Mouse (Mus musculus): ENCODE measurements around the gene Cd8b1. TPM values are rescaled to one million over a fixed set of nuclear protein-coding genes. Genes with fewer than 3 reads are reported as not detected.
"Not testable (repeated sequence)": the region's sequence is repeated elsewhere in the genome, so short reads cannot be mapped to it uniquely, and the experiment has no call there.

The Cd8b1 gene
- polyA plus RNA-seq, 1 experiment from 2014 or later: not detected

- Histone ChIP-seq H3K27me3 (replicated peaks) (no peaks in the 10 kb centered on the region), H3K4me2 (no peak overlapping the region), H3K4me3 (no peak overlapping the region), H3K27ac (ENCODE audit: poor library complexity, severe bottlenecking) (no peak overlapping the region), H3K36me3 (no peaks in the 10 kb centered on the region), H3K9ac (no peak overlapping the region), H3K9me3 (replicated peaks) (no peaks in the 10 kb centered on the region), H3K4me1 (replicated peaks) (no peaks in the 10 kb centered on the region)
- WGBS: 79% methylated on average over 6 of the region's 6 CpGs
- no peak for ATAC-seq (ENCODE audit: insufficient number of reproducible peaks, low FRiP score)
Measured at GRCm38 (mm10) chr6:71329881-71330280, 7.3 kb downstream of the Cd8b1 start.

- no peak for ATAC-seq (ENCODE audit: insufficient number of reproducible peaks, low FRiP score)
- Histone ChIP-seq H3K27ac (ENCODE audit: poor library complexity, severe bottlenecking) (no peak overlapping the region), H3K27me3 (replicated peaks) (no peaks in the 10 kb centered on the region), H3K9ac (no peak overlapping the region), H3K9me3 (replicated peaks) (no peaks in the 10 kb centered on the region), H3K36me3 (no peaks in the 10 kb centered on the region), H3K4me1 (replicated peaks) (no peaks in the 10 kb centered on the region), H3K4me2 (no peak overlapping the region), H3K4me3 (no peak overlapping the region)
- WGBS: 72% methylated on average over 7 of the region's 7 CpGs
Measured at GRCm38 (mm10) chr6:71330486-71330885, 7.9 kb downstream of the Cd8b1 start.

- ATAC-seq (ENCODE audit: insufficient number of reproducible peaks, low FRiP score); H3K36me3 ChIP-seq; H3K4me2 ChIP-seq; H3K27ac ChIP-seq (ENCODE audit: poor library complexity, severe bottlenecking); H3K4me1 ChIP-seq (replicated peaks); H3K27me3 ChIP-seq (replicated peaks); H3K9ac ChIP-seq; H3K4me3 ChIP-seq; H3K9me3 ChIP-seq (replicated peaks): not testable (repeated sequence)
- WGBS: 76% methylated on average over 2 of the region's 4 CpGs
Measured at GRCm38 (mm10) chr6:71331491-71331890, 8.9 kb downstream of the Cd8b1 start.

- H3K27me3 ChIP-seq (replicated peaks): no peaks in the 10 kb centered on the region
- 81% methylated on average over 11 of the region's 11 CpGs for WGBS
- no peak for ATAC-seq (ENCODE audit: insufficient number of reproducible peaks, low FRiP score)
- no peak overlapping the region for H3K4me2 ChIP-seq
- no peak overlapping the region for H3K9ac ChIP-seq
- no peak overlapping the region for H3K27ac ChIP-seq (ENCODE audit: poor library complexity, severe bottlenecking)
- H3K4me1 ChIP-seq (replicated peaks): no peaks in the 10 kb centered on the region
- H3K36me3 ChIP-seq: no peaks in the 10 kb centered on the region
- H3K9me3 ChIP-seq (replicated peaks): no peaks in the 10 kb centered on the region
- H3K4me3 ChIP-seq: no peak overlapping the region
Measured at GRCm38 (mm10) chr6:71332236-71332965, 9.8 kb downstream of the Cd8b1 start.

- 72% methylated on average over 3 of the region's 3 CpGs for WGBS
- Histone ChIP-seq H3K9me3 (replicated peaks) (no peaks in the 10 kb centered on the region), H3K4me3 (no peak overlapping the region), H3K9ac (no peak overlapping the region), H3K4me1 (replicated peaks) (no peaks in the 10 kb centered on the region), H3K36me3 (no peaks in the 10 kb centered on the region), H3K27me3 (replicated peaks) (no peaks in the 10 kb centered on the region), H3K27ac (ENCODE audit: poor library complexity, severe bottlenecking) (no peak overlapping the region), H3K4me2 (no peak overlapping the region)
- ATAC-seq (ENCODE audit: insufficient number of reproducible peaks, low FRiP score): no peak
Measured at GRCm38 (mm10) chr6:71333031-71333430, 10.4 kb downstream of the Cd8b1 start.

GRCm38 (mm10) chr6:71333578-71334273, 11.1 kb downstream of the Cd8b1 start:
- no peak for ATAC-seq (ENCODE audit: insufficient number of reproducible peaks, low FRiP score)
- H3K9me3 ChIP-seq (replicated peaks): no peaks in the 10 kb centered on the region
- H3K4me2 ChIP-seq: no peak overlapping the region
- no peak overlapping the region for H3K4me3 ChIP-seq
- no peaks in the 10 kb centered on the region for H3K36me3 ChIP-seq
- H3K4me1 ChIP-seq (replicated peaks): no peaks in the 10 kb centered on the region
- no peaks in the 10 kb centered on the region for H3K27me3 ChIP-seq (replicated peaks)
- no peak overlapping the region for H3K9ac ChIP-seq
- H3K27ac ChIP-seq (ENCODE audit: poor library complexity, severe bottlenecking): no peak overlapping the region
- 80% methylated on average over 11 of the region's 11 CpGs for WGBS

- H3K4me3 ChIP-seq: no peak overlapping the region
- WGBS: 97% methylated on average over 8 of the region's 8 CpGs
- no peak overlapping the region for H3K4me2 ChIP-seq
- no peaks in the 10 kb centered on the region for H3K9me3 ChIP-seq (replicated peaks)
- H3K4me1 ChIP-seq (replicated peaks): no peaks in the 10 kb centered on the region
- H3K36me3 ChIP-seq: no peaks in the 10 kb centered on the region
- H3K27me3 ChIP-seq (replicated peaks): no peaks in the 10 kb centered on the region
- H3K9ac ChIP-seq: no peak overlapping the region
- no peak overlapping the region for H3K27ac ChIP-seq (ENCODE audit: poor library complexity, severe bottlenecking)
- no peak for ATAC-seq (ENCODE audit: insufficient number of reproducible peaks, low FRiP score)
Measured at GRCm38 (mm10) chr6:71337666-71338065, 15.1 kb downstream of the Cd8b1 start.

- no peaks in the 10 kb centered on the region for H3K36me3 ChIP-seq
- no peaks in the 10 kb centered on the region for H3K27me3 ChIP-seq (replicated peaks)
- no peak overlapping the region for H3K9ac ChIP-seq
- no peak overlapping the region for H3K27ac ChIP-seq (ENCODE audit: poor library complexity, severe bottlenecking)
- WGBS: 76% methylated on average over 3 of the region's 3 CpGs
- no peak overlapping the region for H3K4me3 ChIP-seq
- no peaks in the 10 kb centered on the region for H3K9me3 ChIP-seq (replicated peaks)
- H3K4me1 ChIP-seq (replicated peaks): no peaks in the 10 kb centered on the region
- no peak overlapping the region for H3K4me2 ChIP-seq
- no peak for ATAC-seq (ENCODE audit: insufficient number of reproducible peaks, low FRiP score)
Measured at GRCm38 (mm10) chr6:71338941-71339340, 16.4 kb downstream of the Cd8b1 start.

GRCm38 (mm10) chr6:71339351-71339750, 16.8 kb downstream of the Cd8b1 start:
- H3K36me3 ChIP-seq: no peaks in the 10 kb centered on the region
- 79% methylated on average over 4 of the region's 4 CpGs for WGBS
- H3K9ac ChIP-seq: no peak overlapping the region
- H3K27ac ChIP-seq (ENCODE audit: poor library complexity, severe bottlenecking): no peak overlapping the region
- no peak for ATAC-seq (ENCODE audit: insufficient number of reproducible peaks, low FRiP score)
- H3K4me3 ChIP-seq: no peak overlapping the region
- H3K27me3 ChIP-seq (replicated peaks): no peaks in the 10 kb centered on the region
- no peaks in the 10 kb centered on the region for H3K9me3 ChIP-seq (replicated peaks)
- no peak overlapping the region for H3K4me2 ChIP-seq
- no peaks in the 10 kb centered on the region for H3K4me1 ChIP-seq (replicated peaks)

- whole genome bisulfite sequencing: 79% methylated on average over 9 of the region's 9 CpGs
- H3K27me3 ChIP-seq (replicated peaks): no peaks in the 10 kb centered on the region
- no peaks in the 10 kb centered on the region for H3K36me3 ChIP-seq
- H3K4me1 ChIP-seq (replicated peaks): no peaks in the 10 kb centered on the region
- H3K9ac ChIP-seq: no peak overlapping the region
- H3K4me2 ChIP-seq: no peak overlapping the region
- no peaks in the 10 kb centered on the region for H3K9me3 ChIP-seq (replicated peaks)
- ATAC-seq (ENCODE audit: insufficient number of reproducible peaks, low FRiP score): no peak
- no peak overlapping the region for H3K4me3 ChIP-seq
- no peak overlapping the region for H3K27ac ChIP-seq (ENCODE audit: poor library complexity, severe bottlenecking)
Measured at GRCm38 (mm10) chr6:71341179-71341578, 18.6 kb downstream of the Cd8b1 start.

GRCm38 (mm10) chr6:71348006-71348405, 25.4 kb downstream of the Cd8b1 start:
- Histone ChIP-seq H3K9me3 (replicated peaks) (peaks cover 11% of the 10 kb centered on the region), H3K27ac (ENCODE audit: poor library complexity, severe bottlenecking) (no peak overlapping the region), H3K36me3 (no peaks in the 10 kb centered on the region), H3K4me1 (replicated peaks) (no peaks in the 10 kb centered on the region), H3K4me3 (no peak overlapping the region), H3K27me3 (replicated peaks) (no peaks in the 10 kb centered on the region), H3K9ac (no peak overlapping the region), H3K4me2 (no peak overlapping the region)
- ATAC-seq (ENCODE audit: insufficient number of reproducible peaks, low FRiP score): no peak
- 90% methylated on average over 9 of the region's 9 CpGs for WGBS

All from heart, embryonic 12.5 days (tissue).